Mouse (Mus musculus) gastrocnemius, postnatal 4 days (tissue): ENCODE results near the gene Nsd1. TPM values are rescaled to one million over a fixed set of nuclear protein-coding genes. Genes with fewer than 3 reads are reported as not detected.

Source experiments
- total RNA-seq, 2 experiments: library from RNA; stranded (reverse); gene quantifications; 2 replicates each; pipeline ENCODE4 v1.2.3; 2021

Gene Nsd1
- total RNA-seq, 2 experiments from 2014 or later: 114 to 127 TPM

Other genes with a start within 250 kb of the Nsd1 start
- gene Hk3, start 188.4 kb upstream of the Nsd1 start, total RNA-seq: 1 to 10 TPM; 2.3 to 2.8 TPM
- 10 to 100 TPM; 24.9 to 28.5 TPM for gene Uimc1, start 109.5 kb upstream of the Nsd1 start, total RNA-seq
- 10 to 100 TPM; 22.2 to 24.2 TPM for gene Zfp346, start 104.5 kb upstream of the Nsd1 start, total RNA-seq
- gene Gm17617, start 76.2 kb upstream of the Nsd1 start, total RNA-seq: not detected
- gene Fgfr4, start 57.1 kb upstream of the Nsd1 start, total RNA-seq: 10 to 100 TPM; 46.1 to 46.6 TPM
- gene Prelid1, start 110.7 kb downstream of the Nsd1 start, total RNA-seq: 100 to 1,000 TPM; 120 to 136 TPM
- gene Rab24, start 112.2 kb downstream of the Nsd1 start, total RNA-seq: 10 to 100 TPM; 48.4 to 53.9 TPM
- gene Mxd3, start 120.0 kb downstream of the Nsd1 start, total RNA-seq: 10 to 100 TPM; 15.3 to 18.7 TPM
- gene Lman2, start 153.0 kb downstream of the Nsd1 start, total RNA-seq: 10 to 100 TPM; 58.3 to 58.8 TPM
- gene Rgs14, start 159.9 kb downstream of the Nsd1 start, total RNA-seq: 1 to 10 TPM in 1 of 2 experiments, under 1 TPM in 1; 0.88 to 1.1 TPM
- gene Slc34a1, start 188.4 kb downstream of the Nsd1 start, total RNA-seq: not detected
- not detected for gene Pfn3, start 205.4 kb downstream of the Nsd1 start, total RNA-seq
- gene F12, start 217.0 kb downstream of the Nsd1 start, total RNA-seq: under 1 TPM; 0.22 to 0.70 TPM
- gene Grk6, start 235.3 kb downstream of the Nsd1 start, total RNA-seq: 10 to 100 TPM; 32.9 TPM